Mouse (Mus musculus) fibroblast of lung, adult 2 months (primary cell): ENCODE measurements around the gene Oas1g.
"Not testable (repeated sequence)": the region's sequence is repeated elsewhere in the genome, so short reads cannot be mapped to it uniquely, and the experiment has no call there.

Experiments
- DNase-seq: peaks from one replicate; pipeline ENCODE4 v3.0.0-alpha.2; 2011; ENCODE audit warnings: low read depth

The Oas1g gene

DNA sequence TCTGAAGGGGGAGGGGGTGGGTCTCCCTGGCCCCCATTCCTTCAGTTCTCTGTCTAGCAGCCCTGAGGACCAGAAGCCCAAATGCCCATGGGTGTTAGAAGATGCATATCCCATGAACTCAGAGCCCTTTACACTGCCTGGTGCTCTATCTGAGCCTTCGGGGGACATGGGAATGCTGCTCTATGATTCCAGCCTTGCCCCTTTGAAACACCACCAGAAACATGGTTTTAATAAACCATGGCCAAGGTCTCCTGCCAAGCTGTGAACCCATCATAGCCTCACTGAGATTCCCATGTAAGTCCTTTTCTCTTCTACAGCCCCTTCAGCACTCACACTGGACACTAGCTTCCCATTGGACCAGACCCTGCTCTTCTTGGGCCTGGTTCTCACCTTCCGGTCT, 2.6 kb upstream of the Oas1g start:
- no peak for DNase-seq

GRCm38 (mm10) chr5:120888294-120888815, 942 bp upstream of the Oas1g start:
- DNase-seq: not testable (repeated sequence)

DNA sequence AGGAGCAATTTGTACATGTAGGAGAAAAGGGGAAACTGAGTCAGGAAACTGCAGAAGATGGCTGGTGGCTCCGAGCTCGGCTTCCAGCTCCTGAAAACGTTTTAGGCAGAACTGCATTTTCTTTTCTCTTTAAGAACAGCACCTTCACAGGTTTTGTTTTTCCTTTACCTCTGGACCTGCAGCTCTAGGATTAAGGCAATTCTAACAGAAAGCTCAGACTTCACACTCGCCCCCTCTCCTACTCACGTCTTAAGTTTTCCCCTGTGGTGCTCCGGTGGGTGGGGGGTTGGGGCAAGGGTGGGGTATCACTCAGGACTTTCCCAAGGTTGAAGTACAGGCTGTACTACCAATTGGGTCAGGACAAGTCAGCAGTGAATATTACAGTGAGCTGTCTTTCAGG, 418 bp upstream of the Oas1g start:
- DNase-seq: no peak

DNA sequence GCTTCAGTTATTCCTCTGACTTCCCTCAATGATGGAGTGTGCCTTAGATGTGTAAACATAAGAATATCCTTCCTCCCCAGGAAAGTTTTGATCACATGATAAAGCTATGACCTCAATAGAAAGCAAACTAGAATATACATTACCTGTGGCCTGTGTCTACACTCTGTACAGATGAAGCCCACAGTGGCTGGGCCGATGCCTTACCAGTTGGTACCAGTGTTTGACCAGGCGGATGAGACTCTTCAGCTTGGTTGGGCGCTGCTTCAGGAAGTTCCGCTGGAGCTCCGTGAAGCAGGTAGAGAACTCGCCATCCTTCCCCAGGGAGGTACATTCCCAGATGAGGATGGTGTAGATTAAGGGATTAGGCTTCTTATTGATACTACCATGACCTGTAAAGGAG, 5.7 kb downstream of the Oas1g start:
- DNase-seq: not testable (repeated sequence)

DNA sequence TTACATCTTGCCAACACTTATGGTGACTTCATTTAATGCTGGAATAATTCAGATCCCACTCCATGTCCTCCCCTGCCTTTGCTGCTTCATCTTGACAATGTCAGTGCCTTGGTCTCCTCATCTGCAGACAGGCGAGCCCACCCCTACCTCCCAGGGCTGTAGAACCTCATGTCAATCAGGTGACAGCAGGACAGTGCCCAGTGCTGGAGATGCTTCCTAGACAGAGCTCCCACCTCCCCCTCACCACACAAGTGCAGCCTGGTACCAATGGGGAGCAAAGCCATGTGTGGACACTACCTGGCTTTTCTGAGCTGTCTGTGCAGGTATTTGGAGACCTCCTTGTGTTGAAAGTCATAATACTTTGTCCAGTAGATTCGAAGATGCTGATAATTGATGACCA, 8.6 kb downstream of the Oas1g start:
- not testable (repeated sequence) for DNase-seq

DNA sequence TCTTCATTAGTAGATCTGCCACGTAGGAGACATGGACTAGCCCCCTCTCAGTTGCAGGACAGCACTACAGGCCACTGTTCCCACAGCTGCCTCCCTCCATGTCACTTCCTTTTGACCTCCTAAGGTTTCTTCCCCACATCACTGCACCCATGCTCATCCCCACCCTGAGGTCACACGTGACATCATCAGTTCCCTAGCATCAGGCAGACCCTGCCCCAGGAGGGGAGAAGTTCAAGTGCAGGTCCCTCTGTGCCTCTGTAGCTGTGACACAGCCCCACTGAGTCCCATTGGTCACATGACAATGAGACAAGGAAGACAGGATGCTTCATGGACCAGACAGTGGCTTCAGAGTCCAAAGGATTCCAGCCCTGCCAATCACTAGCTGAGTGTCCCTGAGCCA, 10.0 kb downstream of the Oas1g start:
- not testable (repeated sequence) for DNase-seq

DNA sequence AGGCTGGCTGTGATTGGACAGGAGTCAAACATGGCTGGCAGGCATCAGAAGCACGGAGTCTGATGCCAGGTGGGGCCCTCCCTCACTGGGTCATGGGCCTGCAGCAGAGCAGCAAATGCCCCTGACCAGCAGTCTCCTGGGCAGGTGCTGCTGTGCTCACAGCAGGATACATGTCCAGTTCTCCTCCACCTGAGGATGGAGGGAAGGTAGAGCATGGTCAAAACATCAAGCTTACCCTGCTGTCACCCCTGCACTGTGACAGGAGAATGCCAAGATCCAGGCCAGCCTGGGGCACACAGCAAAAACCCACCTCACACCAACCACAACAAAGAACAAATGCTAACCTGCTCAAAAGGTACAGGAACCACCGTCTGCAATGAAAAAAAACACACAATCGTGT, 10.6 kb downstream of the Oas1g start:
- DNase-seq: not testable (repeated sequence)

DNA sequence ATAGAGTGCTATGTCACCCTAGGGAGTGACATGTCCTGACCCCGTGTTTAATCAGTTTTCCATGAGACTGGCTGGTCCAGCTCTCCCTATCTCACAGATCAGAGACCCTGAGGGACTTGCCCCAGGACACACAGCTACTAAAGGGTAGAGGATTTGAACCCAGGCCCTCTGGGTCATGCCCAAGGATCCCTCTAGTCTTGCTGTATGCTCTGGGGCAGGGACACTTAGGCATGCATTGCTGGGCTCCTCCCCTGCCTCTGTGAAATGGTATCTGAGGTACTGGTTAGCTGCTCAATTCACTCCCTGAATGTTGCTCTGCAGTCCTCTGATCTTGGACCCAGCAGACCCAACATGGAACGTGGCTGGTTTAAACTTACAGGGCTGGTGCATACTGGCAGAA, 15.9 kb downstream of the Oas1g start:
- DNase-seq: no peak

GRCm38 (mm10) chr5:120870782-120871181, 16.6 kb downstream of the Oas1g start:
- no peak for DNase-seq

- no peak for DNase-seq
These were observed 17.3 kb downstream of the Oas1g start for GRCm38 (mm10) chr5:120870081-120870480.

DNA sequence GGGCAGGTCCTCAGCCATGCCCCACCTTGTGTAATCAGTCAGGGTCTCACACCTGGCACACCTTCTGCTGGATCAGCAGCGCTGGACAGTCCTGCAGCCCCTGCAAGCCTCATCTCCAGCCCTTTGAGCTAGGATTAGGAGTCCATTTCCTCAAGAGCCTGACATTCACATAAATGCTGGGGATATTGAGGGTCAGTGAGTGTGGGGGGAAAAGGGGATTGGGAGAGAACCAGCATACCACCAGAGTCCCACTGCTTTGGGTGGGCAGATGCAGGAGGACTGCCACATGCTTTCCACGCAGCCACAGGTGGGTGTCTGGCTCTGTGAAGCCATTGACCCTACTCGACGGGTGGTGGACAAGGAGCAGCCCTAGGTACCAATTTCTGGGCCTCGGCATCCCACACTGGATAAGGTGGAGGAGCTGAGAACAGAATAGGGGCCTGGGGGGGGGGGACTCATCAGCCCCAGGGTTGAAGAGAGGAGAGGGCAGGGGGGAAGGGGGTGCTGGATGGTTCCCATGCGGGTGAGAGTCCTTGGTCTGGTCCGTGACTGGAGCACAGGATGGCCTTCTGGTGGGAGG, 17.9 kb downstream of the Oas1g start:
- DNase-seq: no peak

- peak; percentile 11 for DNase-seq
These were observed 22.0 kb downstream of the Oas1g start for GRCm38 (mm10) chr5:120865336-120865860.

GRCm38 (mm10) chr5:120861121-120861520, 26.3 kb downstream of the Oas1g start, which contains the start of gene Oas1h:
Gene Oas1h, plus strand, starts transcription at chr5:120861421.
- no peak for DNase-seq

DNA sequence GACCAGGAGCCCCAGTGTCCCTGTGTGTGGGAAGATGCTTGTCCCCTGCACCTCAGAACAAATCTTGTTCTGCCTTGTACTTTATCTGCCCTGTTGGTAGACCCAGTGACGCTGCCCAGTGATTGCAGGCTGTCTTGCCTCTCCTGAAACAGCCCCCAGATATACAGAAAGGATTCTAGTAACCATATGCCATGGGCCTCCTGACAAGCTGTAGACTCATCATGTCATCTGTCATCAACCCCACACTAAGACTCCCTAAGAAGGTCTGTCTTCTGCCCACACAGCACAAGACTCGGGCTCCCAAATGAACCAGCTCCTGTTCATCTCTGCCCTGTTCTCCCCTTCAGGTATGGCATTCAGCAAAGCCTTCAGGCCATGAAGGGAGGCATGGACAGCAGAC, 28.2 kb downstream of the Oas1g start:
- no peak for DNase-seq

DNA sequence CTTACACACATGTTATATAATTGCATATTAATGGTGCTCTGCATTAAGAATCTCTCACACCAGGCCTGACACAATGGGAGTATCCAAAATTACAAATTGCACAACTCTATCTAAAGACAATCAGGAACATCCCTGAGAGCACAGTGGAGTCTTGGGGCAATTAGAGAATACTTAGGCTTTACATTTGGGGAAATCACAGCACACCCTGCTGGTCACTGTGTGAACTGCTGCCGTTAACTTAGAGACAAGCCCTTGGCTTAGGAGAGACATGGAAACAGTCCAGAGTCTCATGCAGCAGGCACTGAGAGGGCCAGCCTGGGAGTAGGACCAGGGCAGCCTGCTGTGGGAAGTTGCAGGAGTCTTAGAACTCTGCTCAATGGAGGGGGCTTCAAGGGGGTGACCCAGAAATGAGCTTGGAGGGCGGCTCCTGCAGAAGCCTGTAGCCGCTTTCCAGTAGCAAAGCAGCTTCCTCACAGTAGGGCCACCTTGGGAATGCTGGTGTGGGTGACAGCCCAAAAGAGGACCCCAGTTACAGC, 37.7 kb downstream of the Oas1g start:
- DNase-seq: peak; percentile 29

DNA sequence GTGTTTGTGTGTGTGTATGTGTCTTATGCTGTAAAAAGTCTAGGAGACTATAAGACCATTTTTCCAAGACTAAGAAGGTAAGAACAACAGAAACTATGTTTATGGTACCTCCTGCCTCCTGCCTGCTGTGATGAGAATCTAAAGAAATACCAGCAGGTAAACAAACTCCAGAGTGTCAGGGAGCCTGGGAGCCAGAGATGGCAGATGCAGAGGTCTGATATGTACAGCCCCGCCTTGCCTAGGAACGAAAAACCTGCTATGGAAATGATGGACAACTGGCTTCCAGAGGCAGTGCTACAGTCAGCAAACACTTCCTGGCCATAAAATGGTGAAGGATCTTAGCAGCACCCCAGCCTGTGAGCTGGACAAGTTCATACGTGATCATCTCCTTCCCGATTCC, 40.3 kb downstream of the Oas1g start, which contains the start of gene Oas1f:
TSS of gene Oas1f (plus strand) at position 301 of the 400 bp plus-strand sequence.
- no peak for DNase-seq

- peak; percentile 69 for DNase-seq
These were observed 42.7 kb downstream of the Oas1g start for GRCm38 (mm10) chr5:120844713-120845112.

GRCm38 (mm10) chr5:120836731-120837585, 50.5 kb downstream of the Oas1g start:
- DNase-seq: no peak

GRCm38 (mm10) chr5:120833335-120834280, 53.8 kb downstream of the Oas1g start:
- DNase-seq: no peak

DNA sequence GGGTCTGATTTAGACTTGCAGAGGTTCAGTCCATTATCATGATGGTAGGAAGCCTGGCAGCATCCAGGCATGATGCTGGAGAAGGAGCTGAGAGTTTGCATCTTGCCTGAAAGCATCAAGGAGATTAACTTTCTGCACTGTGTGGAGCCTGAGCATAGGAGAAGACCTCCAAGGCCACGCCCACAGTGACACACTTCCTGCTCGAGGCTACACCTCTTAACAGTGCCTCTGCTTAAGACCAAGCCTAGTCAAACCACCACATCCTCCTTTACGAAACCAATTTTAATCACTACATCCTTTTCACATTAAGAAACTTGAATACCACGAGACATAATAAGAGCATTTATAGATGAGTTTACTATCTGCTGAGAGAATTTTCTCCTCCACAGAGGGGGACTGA, 56.4 kb downstream of the Oas1g start:
- DNase-seq: no peak
